Mouse (Mus musculus): ENCODE results near the gene Mpv17l2.

The Mpv17l2 gene

GRCm38 (mm10) chr8:70718297-70718696 is 42.4 kb downstream of the Mpv17l2 start, which contains the start of gene Gm3336:
Gene Gm3336, plus strand, starts transcription at chr8:70718543.
- peak; percentile 76 for DNase-seq

GRCm38 (mm10) chr8:70716521-70717400 is 44.0 kb downstream of the Mpv17l2 start:
- DNase-seq = no peak

GRCm38 (mm10) chr8:70715086-70715485 is 45.7 kb downstream of the Mpv17l2 start:
- DNase-seq = no peak

GRCm38 (mm10) chr8:70713991-70714390 is 46.8 kb downstream of the Mpv17l2 start:
- DNase-seq = no peak

- DNase-seq = no peak
Observed at GRCm38 (mm10) chr8:70711041-70711440, 49.7 kb downstream of the Mpv17l2 start.

- no peak for DNase-seq
Observed at GRCm38 (mm10) chr8:70710296-70710695, 50.5 kb downstream of the Mpv17l2 start.

- no peak for DNase-seq
Observed at GRCm38 (mm10) chr8:70709794-70710193, 51.0 kb downstream of the Mpv17l2 start.
